ENCODE assay signal across 8 mouse cellular contexts in genomic region chr11:97399958-97400710, GRCm38 (mm10). TPM values are rescaled to one million over a fixed set of nuclear protein-coding genes. Genes with fewer than 3 reads are reported as not detected.
DNase-seq lines count a peak whose midpoint lies in the region; ATAC-seq lines count a peak whose summit lies in the region.

No protein-coding gene starts in this region.

- H3K4me3 ChIP-seq in hindbrain, embryonic 15.5 days = peak overlapping the region; percentile 43

- peak; percentile 82 for DNase-seq in WW6 (ENCODE audit: low read depth, low spot score)
- peak; percentile 87 to 90 for DNase-seq in cerebellum, postnatal 25 days
- peak; percentile 76 to 87 for DNase-seq in frontal cortex, postnatal 36 days (ENCODE audit: low spot score in 2 of 2)
- DNase-seq in left cerebral cortex, adult 18-20 months (ENCODE audit: low spot score in 2 of 2) = peak; percentile 78 to 80
- DNase-seq in lung, postnatal 4 days = peak; percentile 88 to 89
- DNase-seq in retina, postnatal 7 days (ENCODE audit: low read depth, low spot score) = peak; percentile 80
- peak; percentile 62 for DNase-seq in urinary bladder, adult 2 months (ENCODE audit: low spot score)

- peaks cover 29% of the 10 kb centered on the region for H3K4me1 ChIP-seq in hindbrain, embryonic 15.5 days (replicated peaks)

- peak overlapping the region; percentile 83 for H3K4me2 ChIP-seq in hindbrain, embryonic 15.5 days

- H3K27me3 ChIP-seq in hindbrain, embryonic 15.5 days = no peaks in the 10 kb centered on the region

- peak overlapping the region; percentile 69 for H3K27ac ChIP-seq in hindbrain, embryonic 15.5 days (replicated peaks)

- peak overlapping the region; percentile 26; the same call in 1 of the 2 replicates for H3K9ac ChIP-seq in hindbrain, embryonic 15.5 days

- no peaks in the 10 kb centered on the region for H3K9me3 ChIP-seq in hindbrain, embryonic 15.5 days

- peaks cover 6% of the 10 kb centered on the region; the same call in 1 of the 2 replicates for H3K36me3 ChIP-seq in hindbrain, embryonic 15.5 days

- peak; percentile 46 for ATAC-seq in hindbrain, embryonic 15.5 days (ENCODE audit: low FRiP score, low read depth)

- 3% methylated on average over 23 of the region's 23 CpGs for WGBS in hindbrain, embryonic 15.5 days

RNA-seq across cellular contexts. Expression of gene Arhgap23, which starts 15.2 kb away (rescaled TPM):
- 9.9 and 10.1 TPM in 2 replicates for polyA plus RNA-seq in hindbrain, embryonic 15.5 days (2015; fragmentation: Nextera tagmentation; extraction: Ambion mirVana)
- 10 to 100 TPM; 66.5 to 75.0 TPM for total RNA-seq in left cerebral cortex, adult 18-20 months (2021)
- polyA plus RNA-seq in urinary bladder, adult 2 months (2012; rRNA removed) = 26.0 and 33.0 TPM in 2 replicates

RNA-seq across cellular contexts. Expression of gene Socs7, which starts 37.8 kb away (rescaled TPM):
- polyA plus RNA-seq in hindbrain, embryonic 15.5 days (2015; fragmentation: Nextera tagmentation; extraction: Ambion mirVana) = 9.0 and 9.5 TPM in 2 replicates
- total RNA-seq in left cerebral cortex, adult 18-20 months (2021) = 10 to 100 TPM; 80.9 to 92.7 TPM
- 9.1 and 9.7 TPM in 2 replicates for polyA plus RNA-seq in urinary bladder, adult 2 months (2012; rRNA removed)

RNA-seq across cellular contexts. Expression of gene Gpr179, which starts 48.3 kb away (rescaled TPM):
- 0.12 and 0.30 TPM in 2 replicates for polyA plus RNA-seq in hindbrain, embryonic 15.5 days (2015; fragmentation: Nextera tagmentation; extraction: Ambion mirVana)
- under 1 TPM; 0.09 to 0.12 TPM for total RNA-seq in left cerebral cortex, adult 18-20 months (2021)
- 0.11 and 0.25 TPM in 2 replicates for polyA plus RNA-seq in urinary bladder, adult 2 months (2012; rRNA removed)

Comparison
In these comparisons a context has a peak if more than half of its experiments do, and no peak if none do; other contexts are left out.
1. Peak in every context shown above with its lines: DNase-seq, ATAC-seq, H3K4me3 ChIP-seq and H3K27ac ChIP-seq.